Mouse (Mus musculus) forebrain, postnatal 0 days (tissue): ENCODE results near the gene Tead1. TPM values are rescaled to one million over a fixed set of nuclear protein-coding genes. Genes with fewer than 3 reads are reported as not detected.

Source experiments
- ATAC-seq: fragments of 200-750 bp; cut with Nextera tagmentation; 2 replicates; pipeline ENCODE4 v1.8.0; 2017; ENCODE audit warnings: mild to moderate bottlenecking, moderate library complexity
- DNase-seq: peaks from one replicate; pipeline ENCODE4 v3.0.0-alpha.2; 2015
- H3K27ac ChIP-seq: fragments of 300-500 bp; sonication (generic); 2 replicates; pipeline ENCODE4 v1.5.1; 2014; ENCODE audit warnings: low read depth, mild to moderate bottlenecking, antibody characterized with exemption, low read length, moderate library complexity, mixed read lengths
- H3K27me3 ChIP-seq: fragments of 300-500 bp; sonication (generic); 2 replicates; pipeline ENCODE4 v1.6.1; 2014; ENCODE audit warnings: mild to moderate bottlenecking, low read length, mixed read lengths; ENCODE audit not compliant: insufficient read depth
- H3K36me3 ChIP-seq: fragments of 300-500 bp; sonication (generic); 2 replicates; pipeline ENCODE4 v1.6.1; 2014; ENCODE audit warnings: mild to moderate bottlenecking, moderate library complexity; ENCODE audit not compliant: insufficient read depth
- H3K4me1 ChIP-seq: fragments of 300-500 bp; sonication (generic); 2 replicates; pipeline ENCODE4 v1.6.1; 2014; ENCODE audit warnings: antibody characterized with exemption; ENCODE audit not compliant: insufficient read depth
- H3K4me2 ChIP-seq: fragments of 300-500 bp; sonication (generic); 2 replicates; pipeline ENCODE4 v1.6.1; 2014; ENCODE audit warnings: low read depth, mild to moderate bottlenecking, moderate library complexity
- H3K4me3 ChIP-seq: fragments of 300-500 bp; sonication (generic); 2 replicates; pipeline ENCODE4 v1.5.1; 2014; ENCODE audit warnings: low read depth, low read length, mixed read lengths
- H3K9ac ChIP-seq: fragments of 300-500 bp; sonication (generic); 2 replicates; pipeline ENCODE4 v1.6.1; 2014; ENCODE audit warnings: mild to moderate bottlenecking
- H3K9me3 ChIP-seq: fragments of 300-500 bp; sonication (generic); 2 replicates; pipeline ENCODE4 v1.6.1; 2016; ENCODE audit warnings: low read length
- CTCF ChIP-seq: sonication (generic); IDR thresholded peaks from 2 replicates; pipeline ENCODE4 v1.5.1; 2016; ENCODE audit warnings: antibody characterized with exemption, control low read depth, low read depth
- WGBS: fragments of 180-500 bp; shearing (Covaris S2); extraction: QIAGEN DNeasy Blood & Tissue Kit; methylation state at CpG from one replicate; pipeline ENCODE4 v1.1.7; 2014; 5-methylcytosine and 5-hydroxymethylcytosine counted together
- microRNA-seq, 2 experiments: library from miRNA; unstranded; fragments of <30 nt; microRNA quantifications; one replicate each; pipeline ENCODE4; 2016
- polyA plus RNA-seq: library from polyadenylated mRNA; unstranded; fragments of >200 nt; fragmentation: Nextera tagmentation; extraction: Ambion mirVana; gene quantifications from 2 replicates; pipeline ENCODE4 v1.2.1, GENCODE M21; 2015
- total RNA-seq: library from RNA; depleted of rRNA; stranded (reverse); fragments of >200 nt; gene quantifications from 2 replicates; pipeline ENCODE4 v1.2.3, GENCODE M21; 2014

The Tead1 gene
- total and polyA plus RNA-seq, 2 experiments from 2014 or later = 7.8 to 20.1 TPM

DNA sequence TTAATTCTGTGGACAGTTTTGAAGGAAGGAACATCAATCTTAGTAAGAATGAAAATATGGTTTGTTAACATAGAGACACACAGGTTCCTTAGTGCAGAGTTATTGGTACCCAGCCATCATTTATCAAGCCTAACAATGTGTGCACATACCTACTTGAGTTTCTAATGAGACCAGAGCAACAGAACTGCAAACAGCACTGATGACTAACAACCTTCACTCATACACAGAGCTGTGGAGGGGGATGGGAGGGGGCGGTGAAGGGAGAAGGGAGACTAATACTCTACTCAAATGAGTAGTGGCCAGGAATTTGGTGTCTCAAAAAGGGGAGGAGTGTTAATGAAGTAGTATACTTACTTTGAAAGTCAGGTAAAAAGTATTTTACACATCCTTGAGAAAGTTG lies 263.9 kb downstream of the Tead1 start:
- DNase-seq (no peak), ATAC-seq (no peak)
- H3K4me3 ChIP-seq = no peak overlapping the region
- TF ChIP-seq CTCF = no peak
- H3K9me3 ChIP-seq = no peaks in the 10 kb centered on the region
- H3K36me3 ChIP-seq = no peaks in the 10 kb centered on the region
- WGBS = 71% methylated on average over 1 of the region's 1 CpGs
- no peaks in the 10 kb centered on the region for H3K4me1 ChIP-seq
- no peaks in the 10 kb centered on the region for H3K27me3 ChIP-seq
- H3K27ac ChIP-seq = no peak overlapping the region
- no peak overlapping the region for H3K9ac ChIP-seq
- no peak overlapping the region for H3K4me2 ChIP-seq

DNA sequence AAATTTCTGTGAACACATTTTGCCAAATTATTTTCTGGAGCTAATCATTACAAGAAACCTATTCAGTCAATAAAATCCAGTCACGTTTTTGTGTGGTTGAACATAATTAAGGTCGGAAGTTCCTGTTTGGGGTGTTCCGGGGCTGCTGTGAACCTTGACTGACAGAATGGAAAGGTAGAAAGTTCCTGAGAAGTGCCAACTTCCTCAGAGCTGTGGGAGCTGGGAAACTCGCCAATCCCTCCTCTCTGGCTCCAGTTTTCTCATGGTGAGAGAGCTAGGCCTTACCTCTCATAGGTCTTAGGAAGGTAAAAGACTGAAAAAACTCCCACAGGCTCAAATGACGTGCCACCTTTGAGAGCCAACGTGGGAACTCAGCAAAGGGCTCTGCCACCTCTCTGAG lies 267.6 kb downstream of the Tead1 start:
- WGBS = 49% methylated on average over 6 of the region's 6 CpGs
- DNase-seq = no peak

DNA sequence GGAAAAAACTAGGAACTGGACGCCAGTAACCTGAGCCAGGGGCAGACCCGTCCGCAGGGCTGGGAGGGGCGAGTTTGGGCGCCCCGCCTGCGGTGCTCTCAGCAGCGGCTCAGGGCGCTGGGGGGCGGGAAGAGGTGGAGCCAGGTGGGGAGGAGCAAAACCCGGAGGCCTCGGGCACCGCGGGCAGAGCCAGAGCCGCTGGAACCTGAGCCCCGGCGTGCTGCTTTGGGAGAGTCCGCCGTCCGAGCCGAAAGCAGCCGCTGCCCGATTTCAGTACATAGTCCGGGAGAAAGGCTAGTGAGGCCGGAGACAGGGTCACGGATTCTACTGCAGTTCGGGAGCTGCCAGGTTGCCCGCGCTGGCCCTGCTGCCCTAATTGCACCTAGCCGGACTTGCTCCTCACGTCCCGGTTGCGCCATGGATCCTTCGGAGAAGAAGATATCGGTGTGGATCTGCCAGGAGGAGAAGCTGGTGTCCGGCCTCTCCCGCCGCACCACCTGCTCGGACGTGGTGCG lies 274.7 kb downstream of the Tead1 start, which contains the start of gene Rassf10:
Rassf10 (plus strand) TSS at position 186 of the 515 bp plus-strand sequence.
- Histone ChIP-seq H3K9me3 (no peaks in the 10 kb centered on the region), H3K4me3 (peak within 1 kb of the TSS; percentile 46), H3K4me2 (peak within 1 kb of the TSS; percentile 86), H3K9ac (peak within 1 kb of the TSS; percentile 49), H3K4me1 (0 out of 2 replicates have a peak, but pooled peaks cover 3% of the 10 kb centered on the region), H3K27ac (no peak within 1 kb of the TSS), H3K27me3 (peaks cover 24% of the 10 kb centered on the region), H3K36me3 (no peaks in the 10 kb centered on the region)
- ATAC-seq (peak; percentile 69), DNase-seq (peak; percentile 57)
- no peak for TF ChIP-seq CTCF
- 0% methylated on average over 41 of the region's 41 CpGs for WGBS

More for the DNA sequence above, 267.6 kb downstream of the Tead1 start:
- Histone ChIP-seq H3K27me3 (no peaks in the 10 kb centered on the region), H3K4me3 (no peak overlapping the region), H3K9me3 (no peaks in the 10 kb centered on the region), H3K27ac (no peak overlapping the region), H3K9ac (no peak overlapping the region), H3K4me2 (no peak overlapping the region), H3K4me1 (no peaks in the 10 kb centered on the region), H3K36me3 (no peaks in the 10 kb centered on the region)
- no peak for TF ChIP-seq CTCF
- ATAC-seq = no peak

DNA sequence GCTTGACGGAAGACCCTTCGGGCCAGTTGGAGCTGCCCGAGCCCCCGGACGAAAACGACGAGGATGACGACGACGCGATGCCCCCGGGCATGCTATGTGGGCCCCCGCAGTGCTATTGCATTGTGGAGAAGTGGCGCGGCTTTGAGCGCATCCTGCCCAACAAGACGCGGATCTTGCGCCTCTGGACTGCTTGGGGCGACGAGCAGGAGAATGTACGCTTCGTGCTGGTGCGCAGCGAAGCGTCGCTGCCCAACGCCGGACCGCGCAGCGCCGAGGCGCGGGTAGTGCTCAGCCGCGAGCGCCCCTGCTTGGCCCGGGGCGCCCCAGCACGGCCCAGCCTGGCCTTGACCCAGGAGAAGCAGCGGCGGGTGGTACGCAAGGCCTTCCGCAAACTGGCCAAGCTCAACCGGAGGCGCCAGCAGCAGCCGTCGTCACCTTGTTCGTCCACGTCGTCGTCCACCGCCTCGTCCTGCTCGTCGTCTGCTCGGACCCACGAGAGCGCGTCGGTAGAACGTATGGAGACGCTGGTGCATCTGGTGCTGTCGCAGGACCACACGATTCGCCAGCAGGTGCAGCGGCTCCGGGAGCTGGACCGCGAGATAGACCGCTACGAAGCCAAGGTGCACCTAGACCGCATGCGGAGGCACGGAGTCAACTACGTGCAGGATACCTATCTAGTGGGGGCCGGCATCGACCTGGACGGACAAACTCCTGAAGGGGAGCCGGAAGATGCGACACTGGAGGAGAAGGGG lies 275.4 kb downstream of the Tead1 start:
- Histone ChIP-seq H3K4me2 (peak overlapping the region; percentile 86), H3K9ac (peak overlapping the region; percentile 49), H3K4me3 (peak overlapping the region; percentile 46), H3K27ac (0 out of 2 replicates have a peak overlapping the region, but pooled peaks have one; percentile 1), H3K27me3 (peaks cover 24% of the 10 kb centered on the region), H3K9me3 (no peaks in the 10 kb centered on the region), H3K4me1 (0 out of 2 replicates have a peak, but pooled peaks cover 3% of the 10 kb centered on the region), H3K36me3 (no peaks in the 10 kb centered on the region)
- peak; percentile 59 for ATAC-seq
- DNase-seq = peak; percentile 44
- no peak for TF ChIP-seq CTCF
- WGBS = 1% methylated on average over 82 of the region's 82 CpGs

DNA sequence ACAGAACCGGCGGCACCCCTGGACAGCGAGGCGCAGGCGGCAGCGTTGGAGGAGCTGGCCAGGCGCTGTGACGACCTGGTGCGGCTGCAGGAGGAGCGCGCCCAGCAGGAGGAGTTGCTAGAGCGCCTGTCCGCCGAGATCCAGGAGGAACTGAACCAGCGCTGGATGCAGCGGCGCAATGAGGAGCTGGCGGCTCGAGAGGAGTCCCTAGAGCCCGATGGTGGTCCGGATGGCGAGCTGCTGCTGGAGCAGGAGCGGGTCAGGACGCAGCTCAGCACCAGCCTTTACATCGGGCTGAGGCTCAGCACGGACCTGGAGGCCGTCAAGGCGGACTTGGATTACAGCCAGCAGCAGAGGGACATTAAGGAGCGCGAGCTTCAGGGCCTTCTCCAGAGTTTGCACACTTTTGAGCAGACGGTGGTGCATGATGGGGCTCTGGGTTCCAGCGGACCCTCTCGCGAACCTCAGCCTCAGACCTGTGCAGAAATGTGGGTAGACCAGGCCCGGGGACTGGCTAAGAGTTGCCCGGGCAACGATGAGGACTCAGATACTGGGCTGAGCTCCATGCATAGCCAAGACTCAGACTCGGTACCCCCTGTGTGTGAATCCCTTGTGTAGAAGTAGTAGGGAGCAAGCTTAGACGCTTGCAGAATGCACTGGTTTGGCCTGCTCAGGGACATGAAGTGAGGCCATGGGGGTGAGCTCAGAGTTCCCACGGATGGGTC lies 276.1 kb downstream of the Tead1 start:
- Histone ChIP-seq H3K27me3 (peaks cover 24% of the 10 kb centered on the region), H3K4me3 (peak overlapping the region; percentile 46), H3K4me2 (peak overlapping the region; percentile 86), H3K4me1 (0 out of 2 replicates have a peak, but pooled peaks cover 3% of the 10 kb centered on the region), H3K36me3 (no peaks in the 10 kb centered on the region), H3K9ac (peak overlapping the region; percentile 49), H3K9me3 (no peaks in the 10 kb centered on the region), H3K27ac (0 out of 2 replicates have a peak overlapping the region, but pooled peaks have one; percentile 1)
- TF ChIP-seq CTCF = peak; percentile 20; the same call in 1 of the 2 replicates
- peak; percentile 52 for ATAC-seq
- DNase-seq = peak; percentile 37
- 3% methylated on average over 40 of the region's 40 CpGs for WGBS

DNA sequence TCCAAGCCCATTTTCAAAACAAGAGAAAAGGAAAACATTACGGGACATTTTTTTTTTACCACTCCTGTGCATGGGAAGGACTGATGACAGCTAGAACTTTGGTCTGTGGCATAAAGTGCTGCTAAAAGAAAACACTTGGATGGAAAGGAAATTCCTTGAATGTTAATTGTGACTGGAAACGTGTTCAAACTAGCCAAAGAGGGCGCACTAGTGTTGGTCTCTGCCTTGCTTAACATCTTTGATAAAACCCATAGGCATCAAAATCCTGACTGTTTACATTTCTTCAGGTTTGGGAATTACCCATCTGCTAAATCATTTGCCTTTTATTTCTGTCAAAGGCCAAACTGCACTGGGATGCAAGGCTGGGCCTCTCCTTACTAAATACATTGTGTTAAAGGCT lies 276.8 kb downstream of the Tead1 start:
- TF ChIP-seq CTCF = peak; percentile 38
- H3K4me1 ChIP-seq = 0 out of 2 replicates have a peak, but pooled peaks cover 3% of the 10 kb centered on the region
- 35% methylated on average over 3 of the region's 3 CpGs for WGBS
- H3K9ac ChIP-seq = no peak overlapping the region
- DNase-seq = no peak
- peak overlapping the region; percentile 46; the same call in 1 of the 2 replicates for H3K4me3 ChIP-seq
- peak overlapping the region; percentile 86 for H3K4me2 ChIP-seq
- no peak overlapping the region for H3K27ac ChIP-seq
- H3K36me3 ChIP-seq = no peaks in the 10 kb centered on the region
- ATAC-seq = no peak
- peaks cover 24% of the 10 kb centered on the region for H3K27me3 ChIP-seq
- H3K9me3 ChIP-seq = no peaks in the 10 kb centered on the region

Small RNAs within 50 kb of the gene (microRNA-seq; reads per million reads assigned to microRNA genes)
- gene Gm44462 = 0 reads per million in 2 experiments
